Mouse (Mus musculus) lung, adult 2 months (tissue): ENCODE results near the gene Sfmbt2.

Experiments used
- CTCF ChIP-seq: fragments of 200-500 bp; IDR thresholded peaks from 2 replicates; pipeline ENCODE4 v1.5.1; 2011; ENCODE audit warnings: mild to moderate bottlenecking, low read length, control low read depth; ENCODE audit not compliant: insufficient read depth
- POLR2A ChIP-seq: fragments of 200-500 bp; IDR thresholded peaks from 2 replicates; pipeline ENCODE4 v1.6.1; 2011; ENCODE audit warnings: low read depth, mild to moderate bottlenecking, control low read depth, low read length, borderline replicate concordance; ENCODE audit errors: extremely low read depth

GRCm38 (mm10) chr2:10572311-10572710 lies 202.0 kb downstream of the Sfmbt2 start:
- TF ChIP-seq CTCF, result no peak
- no peak for TF ChIP-seq POLR2A
